Mouse (Mus musculus): ENCODE measurements around the gene Map1lc3a. TPM values are rescaled to one million over a fixed set of nuclear protein-coding genes. Genes with fewer than 3 reads are reported as not detected.
A peak's percentile ranks its signal among the peaks of the same experiment; 100 is the strongest.

Map1lc3a gene
- total RNA-seq, 2 experiments from 2014 or later, result 479 to 493 TPM

DNA sequence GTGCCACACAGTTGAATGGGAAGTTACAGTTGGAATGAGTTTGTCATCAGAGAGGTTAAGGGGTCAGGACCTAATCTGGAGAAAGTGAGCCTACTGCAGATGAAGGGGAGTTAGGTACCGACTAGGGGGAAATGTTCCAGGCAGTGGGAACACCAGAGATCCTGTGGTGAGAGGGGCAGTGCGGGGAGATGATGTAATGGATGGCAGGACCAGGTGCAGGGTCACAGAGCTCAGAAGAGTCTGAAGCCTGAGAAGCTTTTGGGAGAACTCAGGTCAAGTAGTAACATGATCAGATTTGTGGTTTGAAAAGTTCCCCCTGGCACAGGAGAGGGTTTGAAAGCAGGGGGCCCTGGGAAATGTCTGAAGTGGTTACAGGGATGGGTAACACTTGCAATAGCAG, 4.0 kb downstream of the Map1lc3a start:
- DNase-seq (ENCODE audit: extremely low spot score in 1 of 2, low spot score in 2 of 2), result no peak
- intact Hi-C loops (cut with DNase I), result no loop called here

DNA sequence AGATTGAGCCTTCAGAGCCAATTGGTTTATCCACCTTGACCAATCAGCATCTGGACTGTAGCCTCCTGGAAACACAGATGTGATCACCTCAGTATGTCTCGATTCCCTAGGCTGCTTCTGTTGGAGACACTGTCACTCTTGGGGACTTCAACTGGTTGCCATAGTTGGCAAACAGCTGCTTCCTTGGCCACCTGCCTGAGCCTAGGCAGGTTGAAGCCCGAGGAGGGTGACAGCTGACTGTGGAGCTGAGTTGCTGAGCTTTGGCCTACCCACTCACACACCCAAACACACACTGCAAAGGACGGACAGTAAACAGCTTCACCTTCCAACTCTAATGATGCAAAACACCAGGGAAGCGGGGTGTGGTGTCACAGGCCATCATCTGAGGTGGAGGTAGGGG, 7.7 kb downstream of the Map1lc3a start:
- intact Hi-C loops (cut with DNase I), result no loop called here
- DNase-seq (ENCODE audit: extremely low spot score in 1 of 2, low spot score in 2 of 2), result peak in 1 of 2 experiments; percentile 33

DNA sequence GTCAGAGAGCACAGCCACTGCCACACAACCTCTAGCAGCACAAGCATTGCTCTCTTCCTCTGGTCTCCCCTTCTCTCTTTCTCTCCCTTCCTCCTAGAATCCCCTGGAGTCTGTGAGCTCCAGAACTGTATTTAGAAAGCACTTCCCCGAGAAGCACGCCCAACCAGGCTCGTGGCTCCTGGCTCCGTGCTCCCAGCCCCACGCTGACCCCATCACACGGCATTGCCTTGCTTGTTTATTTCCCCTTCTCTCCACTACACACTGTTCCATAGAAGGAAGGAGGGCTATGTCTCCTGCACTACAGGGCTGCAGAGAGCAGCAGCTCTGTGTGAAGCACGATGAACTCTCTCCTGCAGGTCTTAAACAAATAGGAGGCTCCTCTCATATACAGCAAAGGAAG, 8.6 kb downstream of the Map1lc3a start:
- intact Hi-C loops (cut with DNase I), result no loop called here
- peak in 1 of 2 experiments; percentile 52 for DNase-seq (ENCODE audit: extremely low spot score in 1 of 2, low spot score in 2 of 2)

- no peak for DNase-seq (ENCODE audit: extremely low spot score in 1 of 2, low spot score in 2 of 2)
- intact Hi-C loops (cut with DNase I), result no loop called here
Observed at GRCm38 (mm10) chr2:155285744-155286143, 9.6 kb downstream of the Map1lc3a start.

DNA sequence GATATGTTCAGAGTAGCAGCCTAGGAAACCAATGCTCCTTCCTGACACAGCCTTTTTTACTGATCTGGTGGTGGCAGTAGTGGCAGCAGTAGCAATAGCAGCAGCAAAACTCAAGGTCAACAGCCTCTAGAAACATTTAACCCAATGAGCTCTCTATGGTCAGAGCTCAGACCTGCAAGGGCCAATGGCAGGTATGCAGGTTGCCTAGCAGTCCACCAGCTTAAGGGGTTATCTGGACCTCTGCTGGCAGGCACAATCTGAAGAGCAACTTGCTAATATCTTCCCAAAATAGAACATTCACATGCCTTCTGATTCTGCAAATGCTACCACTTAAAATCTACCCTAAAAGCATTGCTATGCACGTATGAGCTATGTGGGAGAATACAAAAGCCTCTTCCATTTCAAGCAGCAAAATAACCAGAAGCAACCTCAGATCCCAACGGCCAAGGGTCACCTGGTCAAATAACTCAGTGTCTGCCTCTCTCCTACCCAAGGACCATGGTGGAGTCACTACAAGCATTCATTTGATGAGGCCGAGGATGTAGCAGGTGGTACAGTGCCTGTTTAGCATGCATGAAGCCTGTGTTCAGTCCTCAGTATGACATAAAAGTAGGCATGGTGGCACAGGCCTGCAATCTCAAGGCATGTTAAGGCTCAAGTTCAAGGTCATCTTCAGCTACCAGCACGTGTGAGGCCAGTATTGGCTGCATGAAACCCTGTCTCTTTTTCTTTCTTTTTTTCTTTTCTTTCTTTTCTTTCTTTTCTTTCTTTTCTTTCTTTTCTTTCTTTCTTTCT, 11.6 kb downstream of the Map1lc3a start:
- intact Hi-C loops (cut with DNase I), result no loop called here
- no peak for DNase-seq (ENCODE audit: extremely low spot score in 1 of 2, low spot score in 2 of 2)

GRCm38 (mm10) chr2:155290066-155290465, 14.0 kb downstream of the Map1lc3a start:
- no peak for DNase-seq (ENCODE audit: extremely low spot score in 1 of 2, low spot score in 2 of 2)
- intact Hi-C loops (cut with DNase I), result no loop called here

DNA sequence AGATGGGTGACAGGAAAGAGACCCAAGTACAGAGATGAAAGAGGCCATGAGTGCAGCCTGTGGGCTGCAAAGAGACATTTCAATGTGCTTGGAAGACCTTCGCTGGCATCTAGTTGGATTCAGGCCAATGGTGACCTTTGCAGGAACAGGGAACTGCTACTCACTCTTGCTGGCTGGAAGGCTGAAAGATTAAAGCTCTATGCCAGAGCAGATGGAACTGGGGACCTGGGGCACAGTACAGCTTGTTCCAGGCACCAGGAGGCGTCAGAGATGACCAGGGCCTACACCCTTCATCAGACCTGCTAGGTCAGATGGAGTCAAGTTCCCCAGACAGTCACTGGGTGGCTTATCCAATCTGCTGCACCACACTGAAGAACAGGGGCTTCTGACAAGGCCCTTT, 17.3 kb downstream of the Map1lc3a start:
- DNase-seq (ENCODE audit: extremely low spot score in 1 of 2, low spot score in 2 of 2), result no peak
- intact Hi-C loops (cut with DNase I), result no loop called here

- intact Hi-C loops (cut with DNase I), result no loop called here
Observed at GRCm38 (mm10) chr2:155293946-155294345, 17.8 kb downstream of the Map1lc3a start.

GRCm38 (mm10) chr2:155295453-155295852, 19.4 kb downstream of the Map1lc3a start:
- intact Hi-C loops (cut with DNase I), result no loop called here
- DNase-seq (ENCODE audit: extremely low spot score in 1 of 2, low spot score in 2 of 2), result no peak

More at GRCm38 (mm10) chr2:155293946-155294345, 17.8 kb downstream of the Map1lc3a start:
- DNase-seq (ENCODE audit: extremely low spot score in 1 of 2, low spot score in 2 of 2), result no peak

GRCm38 (mm10) chr2:155299563-155299962, 23.5 kb downstream of the Map1lc3a start:
- intact Hi-C loops (cut with DNase I), result no loop called here
- DNase-seq (ENCODE audit: extremely low spot score in 1 of 2, low spot score in 2 of 2), result no peak

- DNase-seq (ENCODE audit: extremely low spot score in 1 of 2, low spot score in 2 of 2), result peak in 1 of 2 experiments; percentile 45
- intact Hi-C loops (cut with DNase I), result no loop called here
Observed at GRCm38 (mm10) chr2:155308936-155309592, 33.0 kb downstream of the Map1lc3a start.

DNA sequence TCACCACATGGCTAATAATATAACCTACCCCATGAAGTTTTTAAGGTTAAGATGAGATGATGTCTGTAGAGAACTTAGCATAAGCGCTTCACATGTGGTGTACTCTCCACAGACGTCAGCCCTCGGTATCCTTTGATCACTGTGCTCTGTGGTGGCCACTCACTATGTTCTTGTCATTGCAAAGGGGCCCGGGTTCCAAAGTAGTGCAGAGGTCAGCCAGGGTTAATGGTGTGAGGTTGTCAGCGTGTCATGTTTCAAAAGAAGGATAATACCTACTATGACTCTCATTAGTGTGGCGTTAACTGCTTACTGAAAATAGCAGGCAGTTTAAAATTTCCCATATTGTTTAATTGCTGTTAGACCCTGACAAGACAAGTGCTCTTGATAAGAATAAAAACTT, 37.6 kb downstream of the Map1lc3a start:
- no peak for DNase-seq (ENCODE audit: extremely low spot score in 1 of 2, low spot score in 2 of 2)
- intact Hi-C loops (cut with DNase I), result no loop called here

GRCm38 (mm10) chr2:155318618-155319017, 42.5 kb downstream of the Map1lc3a start:
- DNase-seq (ENCODE audit: extremely low spot score in 1 of 2, low spot score in 2 of 2), result no peak
- intact Hi-C loops (cut with DNase I), result no loop called here

- DNase-seq (ENCODE audit: extremely low spot score in 1 of 2, low spot score in 2 of 2), result peak in 1 of 2 experiments; percentile 26
Observed at GRCm38 (mm10) chr2:155320596-155320995, 44.5 kb downstream of the Map1lc3a start.

GRCm38 (mm10) chr2:155326001-155326400, 49.9 kb downstream of the Map1lc3a start:
- intact Hi-C loops (cut with DNase I), result no loop called here
- no peak for DNase-seq (ENCODE audit: extremely low spot score in 1 of 2, low spot score in 2 of 2)

More at GRCm38 (mm10) chr2:155320596-155320995, 44.5 kb downstream of the Map1lc3a start:
- intact Hi-C loops (cut with DNase I), result no loop called here

Other genes starting within 250 kb of the Map1lc3a start
- 10 to 100 TPM; 14.0 to 14.8 TPM for gene Ahcy, start 201.8 kb upstream of the Map1lc3a start, total RNA-seq (2021)
- gene Itch, start 142.8 kb upstream of the Map1lc3a start, total RNA-seq (2021), result 10 to 100 TPM; 35.2 to 35.3 TPM
- gene Dynlrb1, start 39.8 kb upstream of the Map1lc3a start, total RNA-seq (2021), result 100 to 1,000 TPM; 372 to 373 TPM
- 10 to 100 TPM; 31.1 to 32.2 TPM for gene Pigu, start 81.1 kb downstream of the Map1lc3a start, total RNA-seq (2021)
- 100 to 1,000 TPM; 194 to 199 TPM for gene Trp53inp2, start 104.8 kb downstream of the Map1lc3a start, total RNA-seq (2021)
- gene Ncoa6, start 197.6 kb downstream of the Map1lc3a start, total RNA-seq (2021), result 10 to 100 TPM; 65.3 to 66.4 TPM
- gene Acss2, start 241.7 kb downstream of the Map1lc3a start, total RNA-seq (2021), result 10 to 100 TPM; 41.0 to 42.9 TPM
- 100 to 1,000 TPM; 109 to 111 TPM for gene Ggt7, start 241.9 kb downstream of the Map1lc3a start, total RNA-seq (2021)

Measured in left cerebral cortex, postnatal 10 days (tissue).